Mouse (Mus musculus) megakaryocyte, embryonic 14.5 days (primary cell): ENCODE measurements around the gene Gm21962.

Experiments used
- FLI1 ChIP-seq: IDR thresholded peaks from 2 replicates; pipeline ENCODE4 v1.6.1; 2012; ENCODE audit warnings: low read length, inconsistent platforms, mixed read lengths
- GATA1 ChIP-seq: IDR thresholded peaks from 3 replicates; pipeline ENCODE4 v1.6.1; 2012; ENCODE audit warnings: mixed read lengths, low read length, inconsistent platforms, borderline replicate concordance

DNA sequence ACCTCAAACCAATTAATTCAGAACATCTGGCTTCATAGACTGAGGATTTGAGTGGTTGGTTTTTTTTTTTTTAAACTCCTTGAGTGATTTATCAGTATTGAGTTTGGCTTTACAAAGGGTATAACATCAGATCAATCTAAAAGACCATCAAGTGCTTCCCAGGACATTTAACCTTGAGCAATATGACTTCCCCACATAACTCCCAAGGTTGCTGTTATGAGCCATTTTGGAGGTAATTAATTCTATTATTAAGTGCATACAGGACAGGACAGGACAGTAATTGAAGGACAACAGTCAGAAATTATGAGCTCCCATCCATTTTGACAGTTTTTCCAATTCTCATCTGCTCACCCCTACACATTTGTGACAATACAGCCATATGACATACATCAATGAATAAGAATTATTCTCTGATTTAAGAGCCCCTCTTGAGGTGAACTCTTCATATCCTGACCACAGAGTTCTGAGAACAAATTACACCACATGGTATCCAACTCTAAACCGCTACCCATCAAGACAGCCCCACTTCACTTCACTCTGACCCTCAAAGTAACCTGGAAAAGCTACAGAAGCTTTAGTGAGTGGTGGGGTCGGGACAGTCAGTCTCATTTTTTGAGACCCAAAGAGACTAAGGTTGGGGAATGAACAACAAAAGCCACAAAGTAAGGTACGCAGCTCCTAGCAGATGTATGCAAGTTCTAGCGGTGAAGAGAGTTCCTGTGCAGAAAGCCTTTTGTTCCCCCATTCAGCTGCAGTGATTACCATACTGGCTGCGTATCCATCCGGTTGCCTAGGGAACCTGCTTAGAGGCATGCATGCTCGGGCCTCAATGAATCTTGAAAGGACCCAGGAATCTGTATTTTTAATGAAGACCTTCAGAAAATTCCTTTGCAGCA, 11.8 kb downstream of the Gm21962 start:
- TF ChIP-seq FLI1 = no peak
- no peak for TF ChIP-seq GATA1
